Mouse (Mus musculus) embryonic fibroblast, embryonic 13.5 days (primary cell): ENCODE measurements around the gene Dhx32.

Source experiments
- CTCF ChIP-seq: IDR thresholded peaks from 2 replicates; pipeline ENCODE4 v1.5.1; 2011; ENCODE audit warnings: mild to moderate bottlenecking, control low read depth, low read length, moderate library complexity, borderline replicate concordance; ENCODE audit not compliant: insufficient read depth
- POLR2A ChIP-seq: IDR thresholded peaks from 2 replicates; pipeline ENCODE4 v1.6.1; 2011; ENCODE audit warnings: low read depth, mild to moderate bottlenecking, control low read depth, low read length, moderate library complexity

DNA sequence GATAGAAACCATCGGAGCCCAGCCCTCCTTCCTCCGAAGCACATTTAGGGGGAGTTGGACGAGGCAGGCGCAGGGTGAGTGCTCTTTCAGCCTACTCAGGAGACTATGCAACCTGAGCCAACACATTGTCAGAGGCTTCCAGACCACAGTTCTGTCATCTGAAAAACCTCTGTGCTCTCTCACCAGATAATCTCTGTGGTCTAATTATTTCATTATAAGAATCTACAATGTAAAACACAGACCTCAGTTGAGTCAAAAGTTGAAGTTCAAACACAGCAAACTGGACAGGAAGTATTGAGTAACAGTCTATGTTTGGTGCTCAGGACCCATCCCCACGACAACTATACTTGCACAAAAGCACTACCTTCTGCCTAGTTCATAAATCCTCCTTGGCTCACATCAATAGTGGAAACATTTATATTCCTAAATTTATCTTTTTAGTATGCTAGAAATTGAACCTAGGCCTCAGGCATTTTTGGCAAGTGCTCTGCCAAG lies 24.5 kb downstream of the Dhx32 start:
- TF ChIP-seq POLR2A (no peak), CTCF (no peak)
